Mouse (Mus musculus) cerebellum, postnatal 25 days (tissue): ENCODE results near the gene Prkar1b.
A peak's percentile ranks its signal among the peaks of the same experiment; 100 is the strongest.

Experiments
- DNase-seq, 2 experiments: peaks; one replicate each; pipeline ENCODE4 v3.0.0; 2021; ENCODE audit warnings: mixed read lengths in 2 of 2

The Prkar1b gene

GRCm38 (mm10) chr5:138996322-138997073 lies 153.3 kb downstream of the Prkar1b start:
- DNase-seq = peak; percentile 63 to 73

DNA sequence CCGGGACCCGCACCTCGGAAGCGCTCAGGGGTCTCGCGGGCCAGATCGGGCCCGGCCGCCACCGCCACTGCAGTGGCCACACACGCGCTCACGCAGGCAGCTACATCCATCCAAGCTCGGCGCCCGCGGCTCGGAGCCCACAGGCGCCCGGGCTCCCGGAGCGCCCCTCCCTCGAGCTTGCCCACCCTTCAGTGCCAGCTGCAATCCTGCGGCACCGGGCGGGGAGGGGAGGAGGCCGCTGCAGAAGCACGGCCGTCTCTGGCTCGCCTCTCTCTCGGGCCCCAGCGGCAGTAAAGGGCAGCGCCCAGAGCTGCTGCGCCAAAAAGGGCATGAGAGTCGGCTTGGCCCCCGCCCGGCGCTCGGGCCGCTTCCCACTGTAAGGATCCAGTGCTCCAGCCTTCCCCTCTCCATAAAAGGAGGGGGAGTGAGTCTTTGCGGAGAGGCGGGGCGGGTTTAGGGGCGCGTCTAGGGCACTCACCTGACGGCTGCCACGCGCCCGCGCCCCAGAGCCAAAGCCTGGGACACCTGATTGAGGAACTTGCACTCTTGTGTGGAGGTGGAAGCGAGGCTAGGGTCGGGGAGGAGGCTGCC lies 154.0 kb downstream of the Prkar1b start:
- peak; percentile 78 to 81 for DNase-seq

DNA sequence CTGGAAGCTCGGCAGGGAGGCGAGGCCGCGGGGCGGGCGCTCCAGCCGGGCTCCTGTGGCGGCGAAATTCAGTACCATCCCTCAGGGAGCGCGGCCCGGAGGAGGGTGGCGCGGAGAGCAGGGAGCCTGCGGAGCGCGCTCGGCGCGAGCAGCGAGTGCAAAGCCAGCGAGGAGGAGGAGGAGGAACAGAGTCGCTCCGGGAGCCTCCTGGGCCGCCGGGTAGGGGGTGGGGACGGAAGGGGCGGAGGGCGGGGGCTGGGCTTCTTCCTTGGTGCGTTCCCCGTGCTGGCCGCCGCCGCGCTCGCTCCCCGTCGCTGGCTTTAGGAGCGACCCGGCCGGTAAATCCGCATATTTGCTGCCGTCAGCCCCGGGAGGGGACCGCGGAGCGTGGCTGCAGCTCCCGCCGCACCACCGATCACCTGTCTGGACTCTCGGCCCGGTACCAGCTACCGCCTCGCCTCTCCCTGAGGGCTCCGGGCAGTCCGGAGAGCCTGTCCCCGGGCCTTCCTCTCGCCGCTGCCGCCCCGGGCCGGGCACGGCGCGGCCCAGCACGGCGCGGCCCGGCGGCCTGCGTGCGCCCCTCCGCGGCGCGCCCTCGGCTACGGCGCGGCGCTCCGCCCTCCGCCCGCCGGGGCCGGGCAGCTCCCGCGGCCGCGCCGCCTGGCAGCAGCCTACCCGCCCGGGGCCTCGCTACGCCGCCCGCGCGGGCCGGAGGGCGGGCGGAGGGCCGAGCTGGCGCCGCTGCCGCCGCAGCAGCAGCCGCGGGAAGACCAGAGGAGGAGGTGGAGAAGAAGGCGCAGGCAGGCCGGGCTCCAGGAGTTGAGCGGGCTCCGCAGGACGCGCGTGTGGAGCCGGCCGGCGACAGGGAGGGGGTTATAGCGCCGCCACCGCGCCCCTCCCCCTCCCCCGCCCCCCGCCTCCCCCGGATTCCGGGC lies 154.7 kb downstream of the Prkar1b start:
- DNase-seq = peak; percentile 74 to 78

- DNase-seq = peak; percentile 41 to 46
These were observed 155.6 kb downstream of the Prkar1b start for GRCm38 (mm10) chr5:138994108-138994785.

DNA sequence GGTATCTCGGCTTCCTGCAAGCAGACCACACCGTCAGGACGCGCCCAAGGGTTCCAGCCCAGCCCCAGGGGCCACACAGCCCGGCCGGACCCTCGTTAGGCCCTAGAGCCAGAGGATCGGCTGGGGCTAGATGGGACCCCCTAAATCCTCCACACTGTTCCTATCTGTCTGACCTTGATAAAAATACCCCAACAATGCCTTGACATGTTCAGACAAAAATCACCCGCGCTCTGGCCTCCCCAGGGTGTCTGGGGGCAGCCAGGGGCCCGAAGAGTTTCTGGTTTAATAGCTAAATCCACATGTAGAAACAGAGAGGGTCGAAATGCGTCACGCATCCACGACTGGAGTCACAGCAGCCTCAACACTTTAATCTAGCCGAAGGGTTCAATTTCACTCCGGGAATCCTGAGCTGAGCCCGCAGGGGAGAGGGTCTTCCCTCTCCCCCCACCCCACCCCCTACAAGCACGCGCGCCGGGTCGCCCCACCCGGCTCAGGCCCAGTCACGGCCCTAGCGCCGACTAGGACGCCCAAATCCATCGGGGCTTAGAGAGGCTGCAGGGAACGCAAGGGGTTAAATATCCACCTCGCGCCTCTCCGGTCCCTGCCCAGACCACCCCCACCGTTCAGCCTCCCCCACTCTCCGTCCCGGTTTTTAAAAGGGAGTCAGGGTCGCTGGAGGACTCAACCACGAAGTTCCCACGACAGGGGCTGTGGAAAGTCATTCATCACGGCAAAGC lies 156.3 kb downstream of the Prkar1b start:
- peak in 1 of 2 experiments; percentile 14 for DNase-seq

DNA sequence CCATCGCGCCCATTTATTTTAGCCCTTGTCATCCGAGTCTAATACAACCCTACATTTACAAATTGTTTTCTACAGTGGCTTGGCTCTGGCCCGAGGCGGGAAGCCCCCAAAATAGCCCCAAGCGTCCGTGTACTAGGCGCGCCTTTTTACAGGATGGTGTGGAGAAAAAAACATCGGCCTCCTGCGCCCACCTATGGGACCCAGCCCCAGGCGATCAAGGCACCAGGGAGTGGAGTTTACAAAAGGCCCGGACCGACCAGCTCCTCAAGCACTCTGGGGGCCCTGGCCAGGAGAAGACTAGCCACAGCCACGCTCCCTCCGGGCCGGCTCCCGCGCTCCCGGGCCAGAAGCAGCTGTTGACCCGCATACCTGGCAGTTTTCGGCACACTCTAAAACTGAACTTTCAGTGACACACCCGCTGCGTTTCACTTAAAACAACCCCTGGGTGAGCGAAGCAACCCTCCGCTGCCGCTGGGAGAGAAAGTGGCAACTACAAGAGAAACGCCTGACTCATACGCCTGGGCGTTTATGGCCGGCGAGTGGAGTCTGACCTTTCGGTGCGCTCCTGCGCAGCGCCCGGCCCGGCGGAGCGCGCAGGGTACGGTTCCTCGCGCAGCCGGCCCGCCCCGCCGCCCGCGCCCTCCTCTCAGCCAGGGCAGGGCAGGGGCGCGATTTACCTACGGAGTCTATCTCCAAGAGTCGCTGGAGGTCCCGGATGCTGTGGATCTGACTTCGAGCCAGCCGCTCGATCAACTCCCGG lies 157.0 kb downstream of the Prkar1b start:
- DNase-seq = peak; percentile 30 to 46

GRCm38 (mm10) chr5:138991734-138992133 lies 158.1 kb downstream of the Prkar1b start:
- DNase-seq = no peak

GRCm38 (mm10) chr5:138990659-138991380 lies 159.0 kb downstream of the Prkar1b start:
- DNase-seq = peak in 1 of 2 experiments; percentile 33

DNA sequence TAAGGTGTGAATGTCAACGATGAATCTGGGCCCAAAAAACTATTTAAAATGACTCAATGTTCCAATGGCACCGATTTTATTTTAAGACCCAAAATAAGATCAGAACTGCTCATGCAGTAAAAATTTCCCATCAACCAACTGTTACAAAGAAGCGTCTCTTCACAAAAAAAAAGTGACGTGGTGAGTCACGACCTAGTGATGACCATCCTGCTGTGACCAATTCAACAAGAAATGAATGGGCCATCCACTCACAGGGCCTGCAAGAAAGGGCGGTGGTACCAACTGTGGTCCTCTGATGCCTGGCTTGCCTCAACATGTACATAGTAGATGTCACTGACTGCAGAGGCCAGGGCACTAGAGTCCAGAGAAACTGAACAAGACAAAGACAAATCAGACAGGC lies 160.2 kb downstream of the Prkar1b start:
- no peak for DNase-seq

- DNase-seq = peak in 1 of 2 experiments; percentile 37
These were observed 161.0 kb downstream of the Prkar1b start for GRCm38 (mm10) chr5:138988764-138989163.

DNA sequence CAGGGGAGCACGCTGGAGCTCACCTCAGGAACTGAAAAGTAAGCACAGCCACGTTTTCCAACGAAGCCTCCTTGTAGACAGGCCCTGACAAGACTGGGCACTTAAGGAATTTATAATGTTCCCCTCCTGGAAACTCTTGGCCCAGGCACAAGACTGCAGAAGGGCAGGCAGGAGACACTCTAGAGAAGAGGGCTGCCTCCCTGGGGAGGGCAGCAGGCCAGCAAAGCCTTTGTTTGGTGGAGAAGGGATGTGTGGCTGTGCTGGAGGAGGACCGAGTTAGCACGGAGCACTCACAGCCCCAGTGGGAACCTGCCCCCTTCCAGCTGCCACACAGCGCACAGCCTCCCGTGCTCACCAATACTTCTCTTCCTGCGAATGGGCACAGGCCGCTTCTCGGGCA lies 161.8 kb downstream of the Prkar1b start:
- DNase-seq = no peak

DNA sequence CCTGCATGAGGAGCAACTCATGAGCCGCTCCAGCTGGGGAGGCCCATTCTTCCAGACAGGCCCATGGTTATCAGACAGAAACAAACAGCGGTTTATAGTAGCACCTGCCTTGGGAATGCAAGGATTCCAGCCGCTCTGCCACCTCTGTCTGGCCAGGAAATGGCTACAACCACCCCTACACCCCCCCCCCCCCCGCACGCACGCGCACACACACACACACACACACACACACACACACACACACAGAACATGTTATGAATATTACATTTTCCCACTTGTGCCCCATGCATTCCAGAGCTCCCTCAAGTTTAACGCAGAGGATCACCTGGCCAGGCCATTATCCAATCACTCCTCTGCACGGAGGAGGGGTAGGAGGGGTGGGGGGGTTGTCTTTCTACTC lies 167.9 kb downstream of the Prkar1b start:
- no peak for DNase-seq

DNA sequence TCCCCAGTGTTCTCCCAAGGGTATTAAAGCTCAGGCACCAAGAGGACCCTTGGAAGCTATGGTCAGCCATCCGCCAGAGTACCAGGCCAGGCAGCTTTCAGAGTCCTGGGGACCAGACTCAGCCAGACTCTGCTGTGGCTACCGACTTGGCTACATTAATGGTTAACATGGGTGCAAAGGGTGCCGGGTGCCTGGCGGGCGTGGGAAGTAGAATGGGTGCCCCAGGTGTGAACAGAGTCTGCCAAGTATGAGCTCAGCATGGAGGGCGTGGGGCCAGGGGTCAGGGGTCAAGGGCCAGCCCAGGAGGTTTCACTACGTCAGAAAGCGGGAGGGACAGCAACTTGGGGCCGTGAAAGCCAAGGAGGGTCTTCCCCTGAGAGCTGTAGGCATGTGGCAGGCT lies 169.2 kb downstream of the Prkar1b start:
- DNase-seq = no peak

DNA sequence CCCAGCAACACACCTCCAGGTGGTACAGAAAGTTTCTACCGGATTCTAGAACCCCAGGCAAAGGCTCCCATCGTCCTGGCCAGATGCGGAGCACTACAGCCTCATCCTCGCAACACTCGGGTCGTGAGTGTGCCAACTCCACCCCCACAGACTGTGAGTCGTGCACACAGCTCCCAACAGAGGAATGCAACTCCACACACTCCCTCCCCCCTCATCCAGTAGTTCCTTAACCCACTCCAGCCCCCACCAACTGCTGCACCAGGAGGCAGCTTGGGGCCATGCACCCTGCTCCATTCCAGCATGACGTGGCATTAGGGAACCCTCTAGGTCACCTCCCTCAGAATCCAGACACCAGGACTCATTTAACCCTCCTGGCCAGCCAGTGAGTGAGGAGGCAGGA lies 170.0 kb downstream of the Prkar1b start:
- DNase-seq = no peak

- DNase-seq = no peak
These were observed 172.0 kb downstream of the Prkar1b start for GRCm38 (mm10) chr5:138977759-138978158.

DNA sequence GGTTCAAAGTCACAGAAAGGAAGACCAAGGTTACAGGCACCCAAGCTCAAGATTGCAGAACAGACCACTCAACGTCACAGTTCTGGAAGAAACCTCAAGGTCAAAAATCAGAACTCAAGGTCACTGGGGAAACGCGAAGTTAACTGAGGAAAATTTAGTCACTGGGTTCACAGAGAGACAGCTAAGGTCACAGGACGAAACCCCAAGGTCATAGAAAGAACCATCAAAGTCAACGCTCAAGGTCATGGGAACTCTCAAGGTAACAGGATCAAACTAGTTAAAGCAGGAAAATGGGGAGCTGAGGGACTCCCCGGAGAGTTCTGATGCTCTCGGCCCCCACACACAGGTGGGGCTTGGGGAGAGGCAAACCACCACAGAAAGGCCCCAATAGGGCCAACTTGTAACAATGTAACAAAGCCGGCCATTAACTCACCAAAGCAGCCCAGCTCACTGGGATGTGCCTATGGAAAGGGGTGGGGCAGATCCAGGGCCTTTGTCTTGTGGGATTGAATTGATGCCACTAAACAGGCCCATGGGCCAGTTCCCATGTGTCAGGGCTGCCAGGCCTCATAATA lies 174.8 kb downstream of the Prkar1b start:
- DNase-seq = no peak

DNA sequence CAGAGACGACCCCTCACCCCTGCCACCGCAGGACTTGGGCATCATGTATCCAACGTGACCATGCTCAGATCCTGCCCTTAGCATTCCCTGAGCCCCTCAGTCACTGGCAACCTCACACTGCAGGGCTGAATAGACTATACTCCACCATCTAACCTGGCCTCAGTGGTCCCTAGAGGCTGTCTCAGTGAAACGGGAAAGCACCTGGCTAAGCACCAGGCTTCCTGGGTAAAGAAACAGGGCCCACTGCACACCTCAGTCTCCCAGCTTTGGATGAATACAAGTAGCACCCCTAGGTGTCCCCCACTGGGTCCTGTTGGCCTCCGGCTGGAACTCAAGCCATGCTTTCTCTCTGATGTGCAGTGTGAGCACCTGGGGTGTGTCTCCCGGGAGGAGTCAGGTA lies 176.3 kb downstream of the Prkar1b start:
- no peak for DNase-seq

DNA sequence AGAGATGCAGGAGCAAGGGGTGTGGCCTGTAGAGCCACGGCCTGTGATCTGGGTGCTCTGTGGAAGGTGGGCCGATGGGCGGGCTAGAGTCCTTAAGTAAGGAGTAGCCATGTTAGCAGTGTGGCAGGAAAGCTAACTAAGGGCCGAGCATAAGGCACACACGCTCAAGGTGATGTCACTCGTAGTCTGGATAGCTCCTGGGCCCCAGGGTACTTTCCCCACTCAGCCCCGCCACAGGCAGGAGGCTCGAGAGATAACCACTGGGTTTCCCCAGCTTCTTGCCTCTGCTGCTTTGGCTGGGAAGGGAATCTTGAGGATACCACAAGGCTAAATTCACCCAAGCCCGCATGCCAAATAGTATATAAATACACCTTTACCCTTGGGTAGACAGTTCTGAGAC lies 178.4 kb downstream of the Prkar1b start:
- DNase-seq = no peak

GRCm38 (mm10) chr5:138970056-138970490 lies 179.7 kb downstream of the Prkar1b start:
- DNase-seq = peak in 1 of 2 experiments; percentile 42
